Mouse (Mus musculus) intestine, embryonic 14.5 days (tissue): ENCODE measurements around the gene Aloxe3. TPM values are rescaled to one million over a fixed set of nuclear protein-coding genes. Genes with fewer than 3 reads are reported as not detected.

Experiments
- ATAC-seq: fragments of 200-750 bp; cut with Nextera tagmentation; replicated peaks from 2 replicates; pipeline ENCODE4 v1.8.0; 2017; ENCODE audit warnings: low read depth, moderate number of reproducible peaks, moderate TSS enrichment, moderate library complexity; ENCODE audit not compliant: low FRiP score, low TSS enrichment
- DNase-seq: peaks from one replicate; pipeline ENCODE4 v3.0.0-alpha.2; 2018; ENCODE audit warnings: low spot score
- H3K27ac ChIP-seq: fragments of 300-500 bp; sonication (generic); 2 replicates; pipeline ENCODE4 v1.5.1; 2014; ENCODE audit warnings: low read depth, mild to moderate bottlenecking, control low read depth
- H3K27me3 ChIP-seq: fragments of 300-500 bp; sonication (generic); replicated peaks from 2 replicates; pipeline ENCODE4 v1.6.1; 2014; ENCODE audit warnings: low read length, control low read depth; ENCODE audit not compliant: control insufficient read depth, insufficient read depth
- H3K36me3 ChIP-seq: fragments of 300-500 bp; sonication (generic); 2 replicates; pipeline ENCODE4 v1.6.1; 2014; ENCODE audit warnings: low read length, control low read depth; ENCODE audit not compliant: control insufficient read depth, insufficient read depth
- H3K4me1 ChIP-seq: fragments of 300-500 bp; sonication (generic); replicated peaks from 2 replicates; pipeline ENCODE4 v1.6.1; 2014; ENCODE audit warnings: low read length, control low read depth, mixed read lengths; ENCODE audit not compliant: control insufficient read depth, insufficient read depth
- H3K4me2 ChIP-seq: fragments of 300-500 bp; sonication (generic); 2 replicates; pipeline ENCODE4 v1.6.1; 2014; ENCODE audit warnings: low read length
- H3K4me3 ChIP-seq: fragments of 300-500 bp; sonication (generic); 2 replicates; pipeline ENCODE4 v1.5.1; 2014; ENCODE audit warnings: low read depth, low read length, control low read depth, mixed read lengths
- H3K9ac ChIP-seq: fragments of 300-500 bp; sonication (generic); 2 replicates; pipeline ENCODE4 v1.6.1; 2014; ENCODE audit warnings: mild to moderate bottlenecking, low read length
- H3K9me3 ChIP-seq: fragments of 300-500 bp; sonication (generic); 2 replicates; pipeline ENCODE4 v1.6.1; 2016; ENCODE audit warnings: low read length, control low read depth; ENCODE audit not compliant: control insufficient read depth
- WGBS: fragments of 180-500 bp; shearing (Covaris S2); extraction: QIAGEN DNeasy Blood & Tissue Kit; methylation state at CpG from one replicate; pipeline ENCODE4 v1.1.7; 2014; 5-methylcytosine and 5-hydroxymethylcytosine counted together
- polyA plus RNA-seq: library from polyadenylated mRNA; unstranded; fragments of >200 nt; fragmentation: Nextera tagmentation; extraction: Ambion mirVana; gene quantifications from 2 replicates; pipeline ENCODE4 v1.2.1, GENCODE M21; 2014

Gene Aloxe3
- polyA plus RNA-seq, 1 experiment from 2014 or later, result 0.18 TPM

GRCm38 (mm10) chr11:69109032-69109900 lies 16.4 kb upstream of the Aloxe3 start:
- no peaks in the 10 kb centered on the region for H3K9me3 ChIP-seq
- no peak for DNase-seq
- H3K36me3 ChIP-seq, result peaks cover 48% of the 10 kb centered on the region
- H3K4me3 ChIP-seq, result no peak overlapping the region
- no peak overlapping the region for H3K9ac ChIP-seq
- WGBS, result 83% methylated on average over 13 of the region's 13 CpGs
- no peak for ATAC-seq
- H3K27me3 ChIP-seq, result 0 out of 2 replicates have a peak, but pooled peaks cover 6% of the 10 kb centered on the region
- H3K4me1 ChIP-seq, result peaks cover 6% of the 10 kb centered on the region; the same call in 1 of the 2 replicates
- H3K27ac ChIP-seq, result no peak overlapping the region
- no peak overlapping the region for H3K4me2 ChIP-seq

GRCm38 (mm10) chr11:69110319-69111046 lies 15.2 kb upstream of the Aloxe3 start:
- Histone ChIP-seq H3K27ac (no peak overlapping the region), H3K4me1 (peaks cover 6% of the 10 kb centered on the region; the same call in 1 of the 2 replicates), H3K36me3 (peaks cover 36% of the 10 kb centered on the region), H3K27me3 (0 out of 2 replicates have a peak, but pooled peaks cover 6% of the 10 kb centered on the region), H3K4me3 (peak overlapping the region; percentile 62), H3K4me2 (peak overlapping the region; percentile 61), H3K9me3 (no peaks in the 10 kb centered on the region), H3K9ac (peak overlapping the region; percentile 53)
- peak; percentile 100 for DNase-seq
- ATAC-seq, result peak; percentile 62; the same call in 1 of the 2 replicates
- under 1% methylated on average over 29 of the region's 30 CpGs for WGBS

- H3K4me2 ChIP-seq, result peak overlapping the region; percentile 61
- no peak for ATAC-seq
- peak overlapping the region; percentile 53 for H3K9ac ChIP-seq
- H3K4me3 ChIP-seq, result peak overlapping the region; percentile 62
- H3K9me3 ChIP-seq, result no peaks in the 10 kb centered on the region
- H3K27ac ChIP-seq, result no peak overlapping the region
- peaks cover 6% of the 10 kb centered on the region; the same call in 1 of the 2 replicates for H3K4me1 ChIP-seq
- 5% methylated on average over 21 of the region's 21 CpGs for WGBS
- peak; percentile 59 for DNase-seq
- H3K36me3 ChIP-seq, result peaks cover 29% of the 10 kb centered on the region
- 0 out of 2 replicates have a peak, but pooled peaks cover 6% of the 10 kb centered on the region for H3K27me3 ChIP-seq
Measured at GRCm38 (mm10) chr11:69111051-69111810, 14.5 kb upstream of the Aloxe3 start.

- peaks cover 6% of the 10 kb centered on the region; the same call in 1 of the 2 replicates for H3K4me1 ChIP-seq
- no peak overlapping the region for H3K27ac ChIP-seq
- DNase-seq (no peak), ATAC-seq (no peak)
- no peaks in the 10 kb centered on the region for H3K9me3 ChIP-seq
- WGBS, result 60% methylated on average over 4 of the region's 4 CpGs
- H3K27me3 ChIP-seq, result 0 out of 2 replicates have a peak, but pooled peaks cover 6% of the 10 kb centered on the region
- H3K9ac ChIP-seq, result no peak overlapping the region
- H3K4me3 ChIP-seq, result no peak overlapping the region
- H3K36me3 ChIP-seq, result peaks cover 25% of the 10 kb centered on the region
- peak overlapping the region; percentile 61 for H3K4me2 ChIP-seq
Measured at GRCm38 (mm10) chr11:69111865-69112264, 13.8 kb upstream of the Aloxe3 start.

GRCm38 (mm10) chr11:69114018-69114417 lies 11.7 kb upstream of the Aloxe3 start:
- 68% methylated on average over 3 of the region's 3 CpGs for WGBS
- 0 out of 2 replicates have a peak, but pooled peaks cover 6% of the 10 kb centered on the region for H3K27me3 ChIP-seq

GRCm38 (mm10) chr11:69114621-69115020 lies 11.1 kb upstream of the Aloxe3 start:
- Histone ChIP-seq H3K4me3 (no peak overlapping the region), H3K27ac (no peak overlapping the region), H3K36me3 (no peaks in the 10 kb centered on the region), H3K4me1 (peaks cover 17% of the 10 kb centered on the region), H3K27me3 (0 out of 2 replicates have a peak, but pooled peaks cover 6% of the 10 kb centered on the region), H3K9ac (no peak overlapping the region), H3K9me3 (no peaks in the 10 kb centered on the region), H3K4me2 (no peak overlapping the region)
- WGBS, result 89% methylated on average over 3 of the region's 3 CpGs
- ATAC-seq (no peak), DNase-seq (no peak)

More at GRCm38 (mm10) chr11:69114018-69114417, 11.7 kb upstream of the Aloxe3 start:
- no peak overlapping the region for H3K4me3 ChIP-seq
- H3K9ac ChIP-seq, result no peak overlapping the region
- no peak overlapping the region for H3K27ac ChIP-seq
- ATAC-seq (no peak), DNase-seq (no peak)
- no peak overlapping the region for H3K4me2 ChIP-seq
- peaks cover 3% of the 10 kb centered on the region; the same call in 1 of the 2 replicates for H3K36me3 ChIP-seq
- no peaks in the 10 kb centered on the region for H3K9me3 ChIP-seq
- H3K4me1 ChIP-seq, result peaks cover 11% of the 10 kb centered on the region

GRCm38 (mm10) chr11:69116843-69117242 lies 8.9 kb upstream of the Aloxe3 start:
- H3K9me3 ChIP-seq, result no peaks in the 10 kb centered on the region
- ATAC-seq (no peak), DNase-seq (no peak)
- H3K4me2 ChIP-seq, result peak overlapping the region; percentile 94
- H3K4me1 ChIP-seq, result peaks cover 29% of the 10 kb centered on the region
- WGBS, result 48% methylated on average over 5 of the region's 5 CpGs
- 0 out of 2 replicates have a peak, but pooled peaks cover 8% of the 10 kb centered on the region for H3K27me3 ChIP-seq
- H3K27ac ChIP-seq, result no peak overlapping the region
- 0 out of 2 replicates have a peak overlapping the region, but pooled peaks have one; percentile 82 for H3K4me3 ChIP-seq
- H3K36me3 ChIP-seq, result no peaks in the 10 kb centered on the region
- no peak overlapping the region for H3K9ac ChIP-seq
